Mouse (Mus musculus): ENCODE data around the gene Rps5.
A peak's percentile ranks its signal among the peaks of the same experiment; 100 is the strongest.
"Not testable (repeated sequence)": the region's sequence is repeated elsewhere in the genome, so short reads cannot be mapped to it uniquely, and the experiment has no call there.

Rps5 gene

GRCm38 (mm10) chr7:12921705-12922465 lies at the start of gene Rps5:
Gene Rps5 (plus strand): TSS chr7:12922290.
- peak; percentile 98 for DNase-seq

- DNase-seq: peak; percentile 33
These were observed 47.8 kb upstream of the Rps5 start for GRCm38 (mm10) chr7:12874301-12874700.

- no peak for DNase-seq
These were observed 42.1 kb upstream of the Rps5 start for GRCm38 (mm10) chr7:12880036-12880435.

GRCm38 (mm10) chr7:12880497-12880896 lies 41.6 kb upstream of the Rps5 start:
- not testable (repeated sequence) for DNase-seq

GRCm38 (mm10) chr7:12880911-12881660 lies 41.0 kb upstream of the Rps5 start, which contains the start of gene Zfp128:
Gene Zfp128 (plus strand): TSS chr7:12881177.
- DNase-seq: peak; percentile 91

GRCm38 (mm10) chr7:12886563-12887266 lies 35.4 kb upstream of the Rps5 start:
- DNase-seq: no peak

GRCm38 (mm10) chr7:12887585-12887984 lies 34.5 kb upstream of the Rps5 start:
- no peak for DNase-seq

- DNase-seq: no peak
These were observed 31.2 kb upstream of the Rps5 start for GRCm38 (mm10) chr7:12890928-12891327.

GRCm38 (mm10) chr7:12891334-12891733 lies 30.8 kb upstream of the Rps5 start:
- DNase-seq: no peak

GRCm38 (mm10) chr7:12897655-12898410 lies 24.3 kb upstream of the Rps5 start, which contains the start of gene Zscan22:
Gene Zscan22 (plus strand): TSS chr7:12897815.
- peak; percentile 85 for DNase-seq

- no peak for DNase-seq
These were observed 20.6 kb upstream of the Rps5 start for GRCm38 (mm10) chr7:12901517-12901916.

GRCm38 (mm10) chr7:12903623-12904022 lies 18.5 kb upstream of the Rps5 start:
- peak; percentile 52 for DNase-seq

- DNase-seq: no peak
These were observed 16.9 kb upstream of the Rps5 start for GRCm38 (mm10) chr7:12905146-12905545.

GRCm38 (mm10) chr7:12909498-12909962 lies 12.6 kb upstream of the Rps5 start:
- peak; percentile 92 for DNase-seq

GRCm38 (mm10) chr7:12910181-12910668 lies 11.9 kb upstream of the Rps5 start:
- peak; percentile 69 for DNase-seq

- DNase-seq: peak; percentile 17
These were observed 8.5 kb upstream of the Rps5 start for GRCm38 (mm10) chr7:12913556-12913955.

- not testable (repeated sequence) for DNase-seq
These were observed 1.6 kb upstream of the Rps5 start for GRCm38 (mm10) chr7:12920495-12920894.

- no peak for DNase-seq
These were observed 779 bp upstream of the Rps5 start for GRCm38 (mm10) chr7:12921318-12921704.

- peak; percentile 8 for DNase-seq
These were observed 639 bp downstream of the Rps5 start for GRCm38 (mm10) chr7:12922729-12923128.

GRCm38 (mm10) chr7:12926316-12926715 lies 4.2 kb downstream of the Rps5 start:
- DNase-seq: no peak

GRCm38 (mm10) chr7:12927191-12927680 lies 5.1 kb downstream of the Rps5 start, which contains the start of gene Rnf225:
Gene Rnf225 (plus strand): TSS chr7:12927416.
- DNase-seq: no peak
